Mouse (Mus musculus) testis, adult 2 months (tissue): ENCODE results near the gene Homer2. TPM values are rescaled to one million over a fixed set of nuclear protein-coding genes. Genes with fewer than 3 reads are reported as not detected.

Source experiments
- H3K27ac ChIP-seq: fragments of 200-500 bp; 2 replicates; pipeline ENCODE4 v1.5.1; 2012; ENCODE audit warnings: low read depth, low read length; ENCODE audit not compliant: control insufficient read depth, insufficient read depth
- H3K27me3 ChIP-seq: fragments of 200-500 bp; 2 replicates; pipeline ENCODE4 v1.6.1; 2012; ENCODE audit warnings: mild to moderate bottlenecking, low read length, moderate library complexity; ENCODE audit not compliant: control insufficient read depth, insufficient read depth
- H3K36me3 ChIP-seq: fragments of 200-500 bp; 2 replicates; pipeline ENCODE4 v1.6.1; 2012; ENCODE audit warnings: mild to moderate bottlenecking, low read length; ENCODE audit not compliant: control insufficient read depth, insufficient read depth
- H3K4me1 ChIP-seq: fragments of 200-500 bp; 2 replicates; pipeline ENCODE4 v1.6.1; 2012; ENCODE audit warnings: low read length; ENCODE audit not compliant: control insufficient read depth, insufficient read depth
- H3K4me3 ChIP-seq: fragments of 200-500 bp; 2 replicates; pipeline ENCODE4 v1.5.1; 2012; ENCODE audit warnings: low read depth, mild to moderate bottlenecking, low read length, moderate library complexity, mixed read lengths; ENCODE audit not compliant: control insufficient read depth
- CTCF ChIP-seq: fragments of 200-500 bp; IDR thresholded peaks from 2 replicates; pipeline ENCODE4 v1.5.1; 2012; ENCODE audit warnings: low read depth, mild to moderate bottlenecking, inconsistent platforms, low read length, moderate library complexity; ENCODE audit not compliant: control insufficient read depth, insufficient read depth, insufficient replicate concordance
- POLR2A ChIP-seq: fragments of 200-500 bp; IDR thresholded peaks from 2 replicates; pipeline ENCODE4 v1.6.1; 2012; ENCODE audit warnings: low read depth, mild to moderate bottlenecking, inconsistent platforms, low read length, moderate library complexity; ENCODE audit not compliant: control insufficient read depth
- polyA plus RNA-seq: library from polyadenylated mRNA; depleted of rRNA; stranded (reverse); fragments of >200 nt; gene quantifications from 2 replicates; pipeline ENCODE4 v1.2.3, GENCODE M21; 2012; rRNA removed

Homer2 gene
- 1.1 TPM in 2 replicates for polyA plus RNA-seq

- Histone ChIP-seq H3K27me3 (no peaks in the 10 kb centered on the region), H3K27ac (no peak within 1 kb of the TSS), H3K4me1 (peaks cover 6% of the 10 kb centered on the region), H3K36me3 (no peaks in the 10 kb centered on the region), H3K4me3 (peak within 1 kb of the TSS; percentile 67)
- TF ChIP-seq POLR2A (no peak), CTCF (no peak)
These were observed at the start of gene Homer2 for GRCm38 (mm10) chr7:81707471-81708140. Gene Homer2 (minus strand): TSS chr7:81707527.

GRCm38 (mm10) chr7:81747956-81748355, 40.6 kb upstream of the Homer2 start:
- Histone ChIP-seq H3K27me3 (no peaks in the 10 kb centered on the region), H3K27ac (no peak overlapping the region), H3K4me3 (no peak overlapping the region), H3K4me1 (no peaks in the 10 kb centered on the region), H3K36me3 (no peaks in the 10 kb centered on the region)
- TF ChIP-seq CTCF (no peak), POLR2A (no peak)

- Histone ChIP-seq H3K27me3 (no peaks in the 10 kb centered on the region), H3K4me3 (no peak overlapping the region), H3K27ac (no peak overlapping the region), H3K36me3 (no peaks in the 10 kb centered on the region), H3K4me1 (no peaks in the 10 kb centered on the region)
- TF ChIP-seq CTCF (peak; percentile 19; the same call in 1 of the 2 replicates), POLR2A (no peak)
These were observed 36.8 kb upstream of the Homer2 start for GRCm38 (mm10) chr7:81744145-81744544.

DNA sequence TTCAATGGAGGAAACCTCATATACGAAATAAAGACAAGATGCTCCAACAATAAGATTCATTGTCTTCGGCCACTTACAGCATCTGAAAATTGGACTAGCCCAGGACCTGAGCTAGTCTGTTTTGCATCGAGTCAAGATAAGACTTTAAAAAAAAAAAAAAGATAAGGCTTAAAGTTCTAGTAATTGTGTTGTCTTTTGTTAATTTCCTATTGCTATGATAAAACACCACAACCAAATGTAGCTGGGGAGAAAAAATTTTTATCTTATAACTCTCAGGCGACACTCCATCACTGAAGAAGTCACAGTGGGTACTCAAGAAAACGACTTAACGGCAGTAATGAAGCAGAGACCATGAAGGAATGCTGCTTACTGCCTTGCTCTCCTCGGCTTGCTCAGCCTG, 32.7 kb upstream of the Homer2 start:
- Histone ChIP-seq H3K27ac (no peak overlapping the region), H3K4me3 (no peak overlapping the region), H3K27me3 (no peaks in the 10 kb centered on the region), H3K36me3 (no peaks in the 10 kb centered on the region), H3K4me1 (no peaks in the 10 kb centered on the region)
- TF ChIP-seq CTCF (no peak), POLR2A (no peak)

DNA sequence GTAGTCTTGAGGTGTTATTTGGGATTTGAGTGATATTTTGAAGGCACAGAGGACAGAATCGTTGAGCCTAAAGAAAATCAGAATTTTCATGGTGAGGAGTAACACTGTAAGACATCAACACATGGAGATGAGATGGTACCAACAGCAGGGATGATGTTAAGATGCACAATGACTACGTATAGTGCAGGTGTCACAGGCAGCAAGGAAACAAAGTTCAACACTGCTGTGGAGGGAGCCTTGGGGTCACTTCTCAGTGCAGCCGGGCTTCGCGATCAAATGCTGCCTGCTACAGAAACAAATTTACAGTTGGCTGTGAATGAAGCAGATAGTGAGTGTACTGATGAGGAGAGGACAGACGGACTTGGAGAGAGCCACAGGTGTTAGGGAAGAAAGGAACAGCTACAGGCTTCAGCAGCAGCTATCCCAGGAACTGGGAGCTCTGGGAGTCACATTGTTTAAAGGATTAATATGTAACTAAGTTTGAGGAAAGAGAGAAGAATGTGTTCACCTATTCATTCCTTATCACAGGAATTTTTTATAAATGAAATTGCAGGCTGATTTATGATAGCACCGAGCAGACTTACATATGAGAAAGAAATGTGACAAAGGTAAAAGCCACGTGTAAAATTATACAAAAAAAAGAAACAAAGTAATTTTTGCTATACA, 31.5 kb upstream of the Homer2 start:
- Histone ChIP-seq H3K27ac (no peak overlapping the region), H3K36me3 (no peaks in the 10 kb centered on the region), H3K4me3 (no peak overlapping the region), H3K27me3 (no peaks in the 10 kb centered on the region), H3K4me1 (no peaks in the 10 kb centered on the region)
- TF ChIP-seq POLR2A: no peak
- TF ChIP-seq CTCF: no peak

- no peaks in the 10 kb centered on the region for H3K36me3 ChIP-seq
- no peaks in the 10 kb centered on the region for H3K27me3 ChIP-seq
- TF ChIP-seq CTCF (no peak), POLR2A (no peak)
- H3K4me3 ChIP-seq: no peak overlapping the region
- H3K27ac ChIP-seq: no peak overlapping the region
- H3K4me1 ChIP-seq: no peaks in the 10 kb centered on the region
These were observed 28.1 kb upstream of the Homer2 start for GRCm38 (mm10) chr7:81735300-81736048.
